Comparison of ENCODE assay signal across 23 mouse cellular contexts in the genomic region with DNA sequence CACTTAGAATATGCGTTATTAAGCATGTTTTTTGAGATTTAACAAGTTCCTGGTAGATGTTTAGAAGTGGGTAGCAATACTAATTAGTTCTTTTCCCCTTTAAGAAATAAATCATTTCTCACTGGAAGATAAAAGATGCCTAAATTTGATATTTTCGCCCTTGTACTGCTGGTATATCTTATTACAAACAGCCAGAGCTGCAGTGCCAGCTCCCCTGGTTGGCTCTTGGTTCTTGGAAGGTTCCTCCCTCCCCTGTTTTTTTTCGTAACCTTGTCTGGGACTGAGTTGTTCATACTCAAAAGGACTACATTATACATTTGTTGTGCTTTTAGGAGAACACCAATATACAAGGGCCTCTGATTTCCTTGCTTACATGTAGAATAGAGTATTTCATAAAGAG.
DNase-seq lines count a peak whose midpoint lies in the region; ATAC-seq and TF ChIP-seq lines count a peak whose summit lies in the region.
"Had no signal": no experiment of that assay in that cellular context is flagged by ENCODE, and none has a peak within 500 bp of the region (broad histone marks: within the 10 kb centered on the region; RNA-seq: fewer than 3 reads in every experiment).

No protein-coding gene starts in this region.

- DNase-seq in heart, adult 2 months: no peak
- no peak for DNase-seq in heart, postnatal 25 days (ENCODE audit: low spot score)
- no peak for DNase-seq in heart, postnatal 4 days
- no peak for DNase-seq in heart, postnatal 0 days (ENCODE audit: low spot score)
- no peak for DNase-seq in thymus, postnatal 0 days (ENCODE audit: low spot score)
- DNase-seq: adrenal gland, adult 2 months; cerebellum, adult 9-11 months; gastrocnemius, postnatal 14 days; kidney, postnatal 36 days; layer of hippocampus, postnatal 36 days; lung, adult 2 months; retina, postnatal 1 day; right cerebral cortex, postnatal 25 days; thymus, postnatal 25 days had no signal

- 62% methylated on average over 3 of the region's 3 CpGs for WGBS in heart, adult 2 months
- 66% methylated on average over 3 of the region's 3 CpGs for WGBS in heart, embryonic 15.5 days
- WGBS in heart, postnatal 0 days: 66% methylated on average over 3 of the region's 3 CpGs
- WGBS in limb, embryonic 13.5 days: 54% methylated on average over 3 of the region's 3 CpGs

- no peaks in the 10 kb centered on the region for H3K9me3 ChIP-seq in heart, embryonic 15.5 days (replicated peaks)
- H3K9me3 ChIP-seq in heart, postnatal 0 days (replicated peaks; ENCODE audit: control insufficient read depth, low read length): no peaks in the 10 kb centered on the region
- H3K9me3 ChIP-seq in limb, embryonic 13.5 days: no peaks in the 10 kb centered on the region
- H3K9me3 ChIP-seq: forebrain, embryonic 10.5 days; limb, embryonic 12.5 days; liver, embryonic 12.5 days; midbrain, embryonic 13.5 days; neural tube, embryonic 13.5 days had no signal

- no peaks in the 10 kb centered on the region; the same call in 1 of the 2 replicates for H3K36me3 ChIP-seq in heart, adult 2 months (ENCODE audit: control insufficient read depth, insufficient read depth, low read length)
- H3K36me3 ChIP-seq in heart, embryonic 15.5 days: no peaks in the 10 kb centered on the region
- H3K36me3 ChIP-seq in heart, postnatal 0 days (replicated peaks; ENCODE audit: control insufficient read depth, insufficient read depth, low read length): no peaks in the 10 kb centered on the region
- peaks cover 10% of the 10 kb centered on the region; the same call in 1 of the 2 replicates for H3K36me3 ChIP-seq in limb, embryonic 13.5 days
- H3K36me3 ChIP-seq: limb, embryonic 12.5 days; liver, embryonic 12.5 days; midbrain, embryonic 13.5 days; neural tube, embryonic 13.5 days had no signal

- H3K9ac ChIP-seq in heart, adult 2 months (ENCODE audit: low read depth, low read length): no peak overlapping the region
- no peak overlapping the region for H3K9ac ChIP-seq in heart, embryonic 15.5 days
- peak overlapping the region; percentile 52; the same call in 1 of the 2 replicates for H3K9ac ChIP-seq in heart, postnatal 0 days (replicated peaks; ENCODE audit: low read depth, low read length)
- H3K9ac ChIP-seq in limb, embryonic 13.5 days: no peak overlapping the region
- H3K9ac ChIP-seq: limb, embryonic 12.5 days; liver, embryonic 12.5 days; midbrain, embryonic 13.5 days; neural tube, embryonic 13.5 days had no signal

- H3K4me2 ChIP-seq in heart, embryonic 15.5 days: peak overlapping the region; percentile 60; the same call in 1 of the 2 replicates
- peak overlapping the region; percentile 62 for H3K4me2 ChIP-seq in heart, postnatal 0 days (ENCODE audit: low read depth, low read length)
- peak overlapping the region; percentile 40; the same call in 1 of the 2 replicates for H3K4me2 ChIP-seq in limb, embryonic 13.5 days (replicated peaks)
- H3K4me2 ChIP-seq: limb, embryonic 12.5 days; liver, embryonic 12.5 days; midbrain, embryonic 13.5 days; neural tube, embryonic 13.5 days had no signal

- H3K4me1 ChIP-seq in heart, adult 2 months (ENCODE audit: control insufficient read depth, insufficient read depth, low read length): peaks cover 2% of the 10 kb centered on the region
- H3K4me1 ChIP-seq in heart, embryonic 15.5 days (replicated peaks): peaks cover 69% of the 10 kb centered on the region
- peaks cover 31% of the 10 kb centered on the region for H3K4me1 ChIP-seq in heart, postnatal 0 days (ENCODE audit: control insufficient read depth, insufficient read depth)
- H3K4me1 ChIP-seq in limb, embryonic 13.5 days: peaks cover 69% of the 10 kb centered on the region

- TF ChIP-seq CTCF in heart, adult 2 months (IDR thresholded peaks at IDR 0.05): no peak
- TF ChIP-seq CTCF in heart, postnatal 0 days (IDR thresholded peaks at IDR 0.05; ENCODE audit: low read depth): no peak

- H3K4me3 ChIP-seq in heart, adult 2 months: peak overlapping the region; percentile 52
- no peak overlapping the region for H3K4me3 ChIP-seq in heart, embryonic 15.5 days
- H3K4me3 ChIP-seq in heart, postnatal 0 days (ENCODE audit: low read depth, low read length): peak overlapping the region; percentile 47; the same call in 1 of the 2 replicates
- no peak overlapping the region for H3K4me3 ChIP-seq in limb, embryonic 13.5 days
- H3K4me3 ChIP-seq: forebrain, embryonic 10.5 days; limb, embryonic 12.5 days; liver, embryonic 12.5 days; midbrain, embryonic 13.5 days; neural tube, embryonic 13.5 days had no signal

- ATAC-seq in heart, embryonic 15.5 days (replicated peaks; ENCODE audit: insufficient number of reproducible peaks, insufficient read depth, low FRiP score, low read depth): no peak
- no peak for ATAC-seq in heart, postnatal 0 days (ENCODE audit: insufficient read depth, low read depth)
- ATAC-seq in limb, embryonic 13.5 days (ENCODE audit: low FRiP score, low read depth): no peak
- ATAC-seq: forebrain, embryonic 16.5 days; hindbrain, embryonic 16.5 days; liver, embryonic 12.5 days; midbrain, embryonic 13.5 days had no signal

- no peaks in the 10 kb centered on the region for H3K79me2 ChIP-seq in heart, adult 2 months (replicated peaks; ENCODE audit: control insufficient read depth, insufficient read depth, low read length)

- no peak for TF ChIP-seq EP300 in heart, adult 2 months (IDR thresholded peaks at IDR 0.05; ENCODE audit: insufficient read depth, low read depth, low read length)
- TF ChIP-seq EP300 in heart, postnatal 0 days (IDR thresholded peaks at IDR 0.05; ENCODE audit: low read depth): no peak

- intact Hi-C loops in heart, adult 2 months (cut with DNase I): loop anchor here (10.0 kb wide), 1 partner anchor 303 kb away; no protein-coding TSS in a partner anchor
- intact Hi-C loops in heart, postnatal 25 days (cut with DNase I): no loop called here

- no peak for TF ChIP-seq POLR2A in heart, adult 2 months (IDR thresholded peaks at IDR 0.05; ENCODE audit: insufficient read depth, low read depth, low read length)

- peak overlapping the region; percentile 74 for H3K27ac ChIP-seq in heart, adult 2 months
- H3K27ac ChIP-seq in heart, embryonic 15.5 days: peak overlapping the region; percentile 92
- H3K27ac ChIP-seq in heart, postnatal 0 days (ENCODE audit: low read depth): peak overlapping the region; percentile 92
- H3K27ac ChIP-seq in limb, embryonic 13.5 days: no peak overlapping the region
- H3K27ac ChIP-seq: limb, embryonic 12.5 days; liver, embryonic 12.5 days; midbrain, embryonic 13.5 days; neural tube, embryonic 13.5 days had no signal

- no peaks in the 10 kb centered on the region for H3K27me3 ChIP-seq in heart, adult 2 months (ENCODE audit: control insufficient read depth, insufficient read depth, low read length)
- 0 out of 2 replicates have a peak, but pooled peaks cover 7% of the 10 kb centered on the region for H3K27me3 ChIP-seq in heart, embryonic 15.5 days
- no peaks in the 10 kb centered on the region for H3K27me3 ChIP-seq in heart, postnatal 0 days (ENCODE audit: control insufficient read depth, insufficient read depth, low read length)
- no peaks in the 10 kb centered on the region for H3K27me3 ChIP-seq in limb, embryonic 13.5 days
- H3K27me3 ChIP-seq: neural tube, embryonic 13.5 days had no signal

Comparison
In these comparisons a context has a peak if more than half of its experiments do, and no peak if none do; other contexts are left out.
1. H3K4me3 ChIP-seq: peak in heart, adult 2 months (single experiment) and heart, postnatal 0 days (single experiment); none in heart, embryonic 15.5 days (single experiment) and limb, embryonic 13.5 days (single experiment).
2. Peak in every context shown above with its lines, with median percentiles within 50 percentile points of each other: H3K4me2 ChIP-seq.